Mouse (Mus musculus): ENCODE data around the gene Hnrnpr. TPM values are rescaled to one million over a fixed set of nuclear protein-coding genes. Genes with fewer than 3 reads are reported as not detected.

Hnrnpr gene
- total RNA-seq, 2 experiments from 2014 or later: 40.9 to 53.0 TPM

GRCm38 (mm10) chr4:136407831-136408230, 97.1 kb downstream of the Hnrnpr start:
- DNase-seq: no peak

Other genes with a start within 250 kb of the Hnrnpr start
- gene Id3, start 167.4 kb upstream of the Hnrnpr start, total RNA-seq (2021): 10 to 100 TPM; 33.3 to 48.8 TPM
- gene E2f2, start 138.5 kb upstream of the Hnrnpr start, total RNA-seq (2021): 10 to 100 TPM in 1 of 2 experiments, 1 to 10 TPM in 1; 6.9 to 11.0 TPM
- gene Asap3, start 104.6 kb upstream of the Hnrnpr start, total RNA-seq (2021): 10 to 100 TPM in 1 of 2 experiments, 1 to 10 TPM in 1; 7.2 to 10.1 TPM
- gene Tcea3, start 63.2 kb upstream of the Hnrnpr start, total RNA-seq (2021): 100 to 1,000 TPM; 199 to 247 TPM
- 10 to 100 TPM; 44.5 to 48.7 TPM for gene Zfp46, start 26.3 kb upstream of the Hnrnpr start, total RNA-seq (2021)
- gene Htr1d, start 112.6 kb downstream of the Hnrnpr start, total RNA-seq (2021): under 1 TPM in 1 of 2 experiments, not detected in 1; 0.07 TPM
- gene 6030445D17Rik, start 151.3 kb downstream of the Hnrnpr start, total RNA-seq (2021): under 1 TPM; 0.25 to 0.26 TPM
- 10 to 100 TPM; 17.8 to 22.8 TPM for gene Luzp1, start 158.8 kb downstream of the Hnrnpr start, total RNA-seq (2021)